Mouse (Mus musculus): ENCODE measurements around the gene Cnih4. TPM values are rescaled to one million over a fixed set of nuclear protein-coding genes. Genes with fewer than 3 reads are reported as not detected.
A peak's percentile ranks its signal among the peaks of the same experiment; 100 is the strongest.

The Cnih4 gene
- total RNA-seq (2021) = 10 to 100 TPM; 27.5 to 30.9 TPM
- long read RNA-seq, experiment 1, transcript Cnih4-204 (5 exons, 3,268 nt) = major isoform, 35 of 41 reads
- long read RNA-seq, experiment 1, partial matches to known transcripts = 0 of 41 reads
- long read RNA-seq, experiment 1, other reads (novel, unspliced or antisense) = 4 of 41 reads
- long read RNA-seq, experiment 2, transcript Cnih4-204 (5 exons, 3,268 nt) = major isoform, 18 of 21 reads
- long read RNA-seq, experiment 2, partial matches to known transcripts = 0 of 21 reads
- long read RNA-seq, experiment 2, other reads (novel, unspliced or antisense) = 3 of 21 reads

GRCm38 (mm10) chr1:181143950-181144836 lies at the start of gene Cnih4, which contains the start of gene Nvl:
TSS of gene Cnih4 (plus strand) at chr1:181144693.
TSS of gene Nvl (minus strand) at chr1:181144204.
- DNase-seq = peak; percentile 90

DNA sequence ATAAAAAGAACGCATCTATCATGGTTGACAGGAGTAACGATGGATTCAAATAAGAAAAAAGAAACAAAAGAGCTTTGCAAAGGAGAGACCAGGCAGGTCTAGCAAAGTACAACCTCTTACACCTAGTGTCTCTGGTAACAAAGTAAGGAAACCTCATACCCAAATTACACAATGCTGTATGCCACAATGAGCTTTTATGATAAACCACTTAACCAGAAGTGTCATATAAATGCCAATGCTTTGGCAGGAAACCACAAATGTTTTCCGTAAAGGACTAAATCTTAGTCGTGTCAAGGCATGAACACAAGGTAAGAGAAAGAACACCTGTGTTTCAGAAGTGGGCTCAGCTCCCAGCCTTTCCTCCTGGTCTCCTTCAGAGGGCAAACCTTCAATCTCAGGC lies 27.4 kb upstream of the Cnih4 start:
- no peak for DNase-seq

DNA sequence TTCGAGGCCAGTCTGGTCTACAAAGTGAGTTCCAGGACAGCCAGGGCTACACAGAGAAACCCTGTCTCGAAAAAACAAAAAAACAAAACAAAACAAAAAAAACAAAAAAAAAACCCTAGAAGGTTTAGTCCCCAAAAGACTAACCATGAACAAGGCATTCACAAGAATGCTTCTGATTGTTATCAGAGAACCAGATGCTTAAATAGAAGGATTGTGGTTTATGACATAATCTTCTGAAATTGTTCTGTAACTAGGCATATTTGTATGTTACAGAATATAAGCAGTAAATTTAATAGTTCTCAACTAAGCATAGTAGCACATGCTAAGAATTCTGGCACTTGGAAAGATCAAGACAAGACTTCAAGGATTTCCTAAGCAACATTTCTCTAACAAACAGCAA lies 20.3 kb upstream of the Cnih4 start:
- DNase-seq = no peak

DNA sequence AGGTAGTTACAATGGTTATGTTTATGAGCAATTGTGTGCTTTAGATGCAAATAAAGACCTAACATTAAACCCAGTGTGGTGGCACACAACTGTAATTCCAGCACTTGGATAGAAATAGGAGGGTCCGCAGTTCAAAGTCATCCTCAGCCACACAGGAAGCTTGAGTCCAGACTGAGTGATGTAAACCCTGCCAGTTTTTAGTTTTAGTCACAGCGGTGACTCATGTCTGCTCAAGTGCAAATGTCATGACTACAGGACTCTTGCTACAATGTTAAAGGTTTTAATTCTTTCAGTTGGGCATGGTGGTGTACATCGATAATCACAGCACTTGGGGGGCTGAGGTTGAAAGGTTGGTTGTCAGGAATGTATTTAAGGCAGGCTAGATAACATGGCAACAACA lies 18.6 kb upstream of the Cnih4 start:
- no peak for DNase-seq

DNA sequence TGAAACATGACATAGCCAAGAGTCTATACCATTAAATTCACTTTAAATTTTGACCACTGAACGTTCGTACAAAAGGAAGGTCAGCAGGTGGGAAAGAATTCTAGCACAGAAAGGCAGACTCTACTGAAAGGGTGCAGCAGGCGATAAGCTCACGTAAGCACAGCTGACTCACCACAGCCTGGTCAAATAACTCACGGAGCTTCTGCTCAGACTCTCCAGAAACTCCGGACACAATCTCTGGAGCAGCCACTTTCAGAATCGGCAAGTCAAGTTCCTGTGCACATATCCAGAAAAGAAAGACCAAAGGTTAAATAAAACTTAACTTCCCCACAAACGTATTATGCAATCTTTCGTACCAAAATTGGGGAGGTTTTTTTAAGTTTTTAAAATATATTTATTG lies 17.7 kb upstream of the Cnih4 start:
- no peak for DNase-seq

DNA sequence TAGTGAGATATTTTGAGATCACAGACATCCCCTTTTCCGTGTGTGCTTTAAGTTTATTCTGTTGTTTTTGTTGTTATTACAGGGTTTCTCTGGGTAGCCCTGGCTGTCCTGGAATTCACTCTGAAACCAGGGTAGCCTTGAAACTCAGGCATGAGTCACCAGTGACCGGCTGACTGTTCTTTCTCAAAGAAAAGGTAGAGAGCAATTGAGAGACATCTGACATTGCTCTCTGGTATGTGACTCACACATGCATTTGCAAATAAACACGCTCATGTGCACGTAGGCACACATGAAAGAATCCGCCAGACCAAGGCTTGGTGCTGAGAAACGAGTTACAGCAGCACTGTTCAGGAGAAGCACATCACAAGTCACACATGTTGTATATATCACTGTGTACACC lies 12.6 kb upstream of the Cnih4 start:
- DNase-seq = no peak

DNA sequence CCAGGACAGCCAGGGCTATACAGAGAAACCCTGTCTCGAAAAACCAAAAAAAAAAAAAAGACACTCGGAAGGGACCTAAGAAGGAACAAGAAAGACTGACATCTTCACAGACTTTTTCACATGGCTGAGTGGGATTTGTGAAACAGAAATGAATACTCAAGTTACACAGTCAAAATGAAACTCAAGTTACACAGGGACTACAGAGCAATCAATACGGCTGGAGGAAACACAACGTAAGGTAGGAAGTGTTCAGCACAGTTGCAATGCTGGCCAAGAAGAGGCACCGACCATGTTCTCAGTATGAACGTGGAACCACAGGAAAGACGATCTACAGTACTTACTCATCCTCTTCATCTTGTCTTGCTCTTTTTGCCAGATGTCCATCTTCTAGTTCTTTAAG lies 5.8 kb upstream of the Cnih4 start:
- DNase-seq = no peak

GRCm38 (mm10) chr1:181143609-181143949 lies 914 bp upstream of the Cnih4 start:
- no peak for DNase-seq

GRCm38 (mm10) chr1:181144966-181145365 lies 473 bp downstream of the Cnih4 start:
- DNase-seq = no peak

DNA sequence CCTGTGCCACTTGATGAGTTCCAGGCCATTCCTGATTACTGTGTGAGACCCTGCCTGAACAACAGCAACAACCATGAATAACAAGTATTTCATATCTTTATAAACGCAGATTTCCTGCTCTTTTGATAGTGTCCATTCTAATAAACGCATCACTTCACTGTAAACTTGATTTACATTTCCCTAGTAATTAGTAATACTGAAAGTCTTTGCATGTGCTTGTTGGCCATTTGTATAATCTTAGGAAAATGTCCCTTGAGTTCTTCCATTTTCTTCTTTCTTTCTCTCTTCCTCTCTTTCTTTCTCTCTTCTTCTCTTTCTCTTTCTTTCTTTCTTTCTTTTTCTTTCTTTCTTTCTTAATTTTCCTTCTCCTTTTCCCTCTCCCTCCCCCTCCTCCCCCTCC lies 1.7 kb downstream of the Cnih4 start:
- DNase-seq = no peak

DNA sequence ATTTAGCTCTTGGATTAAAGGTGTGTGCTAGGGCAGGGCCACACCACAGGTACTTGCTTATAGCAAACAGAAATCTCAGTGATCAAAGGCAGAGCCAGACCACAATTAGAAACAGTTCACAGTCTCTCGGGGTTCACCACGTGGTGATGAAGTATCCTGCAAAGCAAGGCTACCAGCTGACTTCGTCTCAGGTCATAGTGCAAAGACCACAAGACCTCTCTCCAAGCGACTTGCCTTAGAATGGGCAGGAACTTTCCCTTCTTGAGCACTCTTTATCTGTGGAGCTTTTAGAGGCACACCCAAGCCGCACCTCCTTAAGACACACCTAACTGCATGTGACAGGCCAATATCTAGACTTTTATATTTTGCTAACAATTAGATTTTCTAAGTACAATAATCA lies 4.0 kb downstream of the Cnih4 start:
- no peak for DNase-seq

DNA sequence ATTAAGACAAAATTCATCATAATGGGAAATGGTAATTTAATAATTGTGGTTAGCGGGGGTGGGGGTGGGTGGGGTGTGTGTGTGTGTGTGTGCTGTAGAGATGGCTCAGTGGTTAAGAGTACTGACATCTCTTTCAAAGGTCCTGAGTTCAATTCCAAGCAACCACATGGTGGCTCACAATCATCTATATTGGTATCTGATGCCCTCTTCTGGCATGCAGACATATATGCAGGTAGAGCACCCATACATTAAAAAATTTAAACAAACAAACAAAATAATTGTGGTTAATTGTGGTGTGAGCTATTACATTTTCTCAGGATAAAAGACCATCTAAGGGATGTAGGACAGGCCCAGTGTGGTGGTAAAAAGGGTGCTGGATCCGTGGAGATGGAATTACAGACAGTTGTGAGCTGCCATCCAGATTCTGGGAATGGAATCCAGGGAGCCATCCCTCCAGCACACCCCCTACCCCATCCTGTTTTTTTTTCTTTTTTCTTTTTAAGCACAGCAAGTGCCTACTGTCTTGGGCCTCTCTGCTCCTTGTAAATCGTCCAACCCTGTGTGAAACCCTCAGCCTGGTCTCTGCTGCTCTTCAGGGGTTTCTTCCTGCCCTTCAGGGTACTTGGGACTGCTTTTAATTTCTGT lies 5.0 kb downstream of the Cnih4 start:
- DNase-seq = no peak

DNA sequence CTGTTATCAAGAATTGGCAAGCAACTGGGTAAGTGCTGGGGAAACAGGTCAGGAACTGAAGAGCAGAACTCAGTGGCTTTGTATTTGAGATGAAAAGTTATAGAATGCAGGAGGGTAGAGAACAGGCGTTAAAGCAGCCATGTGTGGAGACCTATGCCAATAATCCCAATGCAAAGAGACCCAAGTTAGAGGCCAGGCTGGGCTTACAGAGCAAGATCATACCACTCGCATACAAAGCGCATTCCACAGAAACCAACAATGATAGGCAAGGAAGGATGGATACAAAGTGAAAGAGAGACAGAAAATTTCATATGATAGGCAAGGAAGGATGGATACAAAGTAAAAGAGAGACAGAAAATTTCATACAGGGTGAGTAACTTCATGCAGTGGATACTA lies 5.9 kb downstream of the Cnih4 start:
- DNase-seq = no peak

GRCm38 (mm10) chr1:181150827-181151534 lies 6.5 kb downstream of the Cnih4 start:
- peak; percentile 90 for DNase-seq

DNA sequence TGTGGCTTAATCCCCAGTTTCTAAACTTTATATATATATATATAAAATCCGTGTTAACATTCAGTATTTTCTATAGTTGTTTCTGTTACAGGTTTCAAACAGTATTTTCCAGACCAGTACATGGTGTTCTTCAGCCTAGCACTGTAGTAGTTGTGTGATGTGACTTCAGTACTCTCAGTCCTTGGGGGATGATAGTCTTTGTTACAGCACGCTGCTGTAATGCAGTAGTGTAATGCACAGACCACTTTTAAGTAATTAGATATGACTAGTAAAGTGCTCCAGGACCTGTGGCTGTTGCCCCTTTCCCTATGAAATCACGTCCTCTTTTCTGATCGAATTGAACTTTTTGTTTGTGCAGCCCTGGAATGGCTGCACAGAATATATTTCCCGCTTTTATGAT lies 7.0 kb downstream of the Cnih4 start:
- no peak for DNase-seq

DNA sequence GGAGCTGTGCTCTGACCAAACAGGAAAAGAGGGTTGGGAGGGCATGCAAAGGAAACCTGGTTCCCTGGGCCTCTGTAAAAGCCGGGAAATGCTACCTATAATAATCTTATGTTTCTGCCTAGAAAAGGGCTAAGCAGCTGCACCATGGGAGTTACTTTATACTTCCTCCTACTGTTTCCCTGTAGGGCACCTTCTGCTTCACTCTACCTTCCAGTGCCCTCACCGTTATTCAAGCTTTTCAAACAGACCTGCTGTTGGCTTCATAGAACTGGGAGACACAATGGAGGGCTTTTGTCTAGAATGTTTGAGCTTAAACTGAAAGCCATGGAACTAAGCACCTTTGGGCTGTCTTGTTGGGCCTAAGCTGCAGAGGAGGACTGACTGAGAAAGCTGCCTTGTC lies 23.3 kb downstream of the Cnih4 start:
- DNase-seq = no peak

- no peak for DNase-seq
Observed at GRCm38 (mm10) chr1:181168377-181168776, 23.9 kb downstream of the Cnih4 start.

- DNase-seq = no peak
Observed at GRCm38 (mm10) chr1:181170210-181170609, 25.7 kb downstream of the Cnih4 start.

GRCm38 (mm10) chr1:181188925-181189324 lies 44.4 kb downstream of the Cnih4 start:
- no peak for DNase-seq

- no peak for DNase-seq
Observed at GRCm38 (mm10) chr1:181199446-181199845, 55.0 kb downstream of the Cnih4 start.

GRCm38 (mm10) chr1:181210147-181210546 lies 65.7 kb downstream of the Cnih4 start:
- no peak for DNase-seq

DNA sequence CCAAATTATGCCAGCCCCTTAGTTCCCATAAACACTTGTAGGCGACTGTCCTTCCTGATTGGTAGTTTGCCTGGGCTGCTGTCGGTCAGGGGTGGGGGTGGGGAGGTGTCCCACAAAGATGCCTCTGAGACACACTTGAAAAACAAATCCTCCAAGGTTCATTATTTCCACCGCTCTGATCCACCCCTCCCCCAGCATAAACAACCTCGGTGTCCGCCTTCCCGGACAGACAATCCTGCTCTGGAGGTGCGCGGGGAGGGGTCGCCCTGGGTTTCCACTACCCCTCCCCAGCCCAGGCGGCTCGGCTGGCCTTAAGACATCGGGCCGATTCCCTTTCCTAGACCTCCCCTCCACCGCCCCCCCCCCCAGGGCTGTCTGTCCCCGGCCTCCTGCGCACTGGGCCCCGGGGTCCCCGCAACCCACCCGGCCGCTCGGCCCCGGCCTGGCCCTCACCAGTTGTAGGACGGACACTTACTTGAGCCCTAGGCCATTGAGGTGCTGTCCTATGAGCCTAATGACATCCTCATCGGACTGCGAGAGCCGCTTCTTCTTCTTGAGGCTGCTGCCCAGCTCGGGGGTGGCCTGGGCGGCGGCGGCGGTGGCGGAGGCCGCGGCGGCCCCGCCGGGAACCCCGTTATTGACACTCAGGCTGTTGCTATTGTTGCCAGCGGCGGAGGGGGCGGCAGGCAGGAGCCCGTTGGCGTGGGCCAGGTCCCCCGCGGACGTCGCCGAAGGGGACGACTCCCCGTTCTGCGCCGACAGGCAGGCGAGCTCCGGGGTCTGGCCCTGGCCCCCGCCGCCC lies 66.3 kb downstream of the Cnih4 start:
- DNase-seq = peak; percentile 44

Measured in gastrocnemius, postnatal 10 days (tissue).